Mouse (Mus musculus): ENCODE measurements at regions not wholly inside any gene's neighbourhood (a gene's known extent, or its start where the extent isn't known, plus 50 kb on each side); places are given as distances from the start of the nearest gene placed in this dataset.
"Not testable (repeated sequence)": the region's sequence is repeated elsewhere in the genome, so short reads cannot be mapped to it uniquely, and the experiment has no call there.

DNA sequence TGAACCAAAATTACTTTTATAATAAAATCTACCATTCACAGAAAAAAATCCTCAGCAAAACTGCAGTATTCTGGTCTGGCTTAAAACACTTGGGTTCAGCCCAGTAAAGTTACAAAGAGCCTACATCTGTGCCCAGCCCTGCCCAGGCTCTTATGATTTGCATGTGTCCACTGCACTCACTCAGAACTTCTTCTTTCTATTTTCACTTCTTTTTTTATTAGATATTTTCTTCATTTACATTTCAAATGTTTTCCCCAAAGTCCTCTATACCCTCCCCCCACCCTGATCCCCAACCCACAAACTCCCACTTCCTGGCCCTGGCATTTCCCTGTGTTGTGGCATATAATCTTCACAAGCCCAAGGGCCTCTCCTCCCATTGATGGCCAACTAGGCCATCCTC is 1442.4 kb upstream of the Tacstd2 start:
- CTCF ChIA-PET: no interaction called here

DNA sequence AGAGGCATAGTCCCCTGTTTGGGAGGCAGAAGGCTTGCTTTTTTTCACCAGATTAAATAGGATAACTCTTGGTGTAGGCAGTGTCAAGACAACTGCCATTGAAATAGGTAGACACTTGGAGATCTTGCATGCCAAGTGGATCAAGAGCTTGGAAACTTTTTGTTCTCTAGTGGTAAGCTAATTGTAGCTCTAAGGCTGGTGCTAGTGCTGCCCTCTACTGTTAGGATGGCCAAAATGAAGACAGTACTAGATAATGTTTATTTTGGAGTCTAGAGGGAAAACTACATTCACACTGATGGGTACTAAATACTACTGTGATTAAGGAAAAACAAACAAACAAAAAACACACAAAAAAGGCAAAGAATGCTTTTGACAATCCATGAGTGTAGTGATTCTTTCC is 1428.4 kb upstream of the Tacstd2 start:
- CTCF ChIA-PET: no interaction called here

DNA sequence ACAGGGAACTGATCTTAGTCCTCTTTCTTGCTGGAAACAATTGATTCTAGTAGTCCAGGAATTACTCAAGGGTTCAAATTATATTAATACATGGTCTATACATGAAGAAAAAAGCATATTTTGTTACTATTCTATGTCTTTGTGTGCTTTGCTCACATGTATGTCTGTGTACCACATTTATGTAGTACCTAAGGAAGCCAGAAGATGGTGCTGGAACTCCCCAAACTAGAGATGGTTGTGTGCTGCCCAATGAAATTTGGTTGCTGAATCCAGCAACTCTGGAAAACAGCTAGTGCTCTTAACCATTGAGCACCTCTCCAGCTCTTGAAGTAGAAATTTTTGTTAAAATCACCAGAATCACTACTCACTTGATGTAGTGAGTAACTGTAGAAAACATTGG is 1402.5 kb upstream of the Tacstd2 start:
- CTCF ChIA-PET: interaction anchor here (0.7 kb wide), 1 partner anchor 776 kb away, joined by 3 read pairs; no protein-coding TSS in a partner anchor

DNA sequence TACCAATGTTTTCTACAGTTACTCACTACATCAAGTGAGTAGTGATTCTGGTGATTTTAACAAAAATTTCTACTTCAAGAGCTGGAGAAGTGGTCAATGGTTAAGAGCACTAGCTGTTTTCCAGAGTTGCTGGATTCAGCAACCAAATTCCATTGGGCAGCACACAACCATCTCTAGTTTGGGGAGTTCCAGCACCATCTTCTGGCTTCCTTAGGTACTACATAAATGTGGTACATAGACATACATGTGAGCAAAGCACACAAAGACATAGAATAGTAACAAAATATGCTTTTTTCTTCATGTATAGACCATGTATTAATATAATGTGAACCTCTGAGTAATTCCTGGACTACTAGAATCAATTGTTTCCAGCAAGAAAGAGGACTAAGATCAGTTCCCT is 1396.3 kb upstream of the Tacstd2 start:
- CTCF ChIA-PET: not testable (repeated sequence)

DNA sequence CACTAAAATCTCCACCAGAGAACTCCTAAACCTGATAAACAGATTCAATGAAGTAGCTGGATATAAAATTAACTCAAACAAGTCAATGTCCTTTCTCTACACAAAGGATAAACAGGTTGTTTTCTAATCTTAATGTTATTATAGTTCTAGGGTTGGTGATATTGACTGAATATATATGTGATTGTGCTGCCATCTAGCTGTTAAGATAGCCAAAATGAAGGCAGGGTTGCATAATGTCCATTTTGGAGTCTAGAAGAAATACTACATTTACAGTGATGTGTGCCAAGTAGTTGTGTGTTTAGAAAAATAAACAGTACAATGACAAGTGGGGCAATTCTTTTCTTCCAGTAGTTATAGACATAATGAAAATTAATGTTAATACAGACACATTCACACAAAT is 1379.9 kb upstream of the Tacstd2 start:
- CTCF ChIA-PET: no interaction called here

DNA sequence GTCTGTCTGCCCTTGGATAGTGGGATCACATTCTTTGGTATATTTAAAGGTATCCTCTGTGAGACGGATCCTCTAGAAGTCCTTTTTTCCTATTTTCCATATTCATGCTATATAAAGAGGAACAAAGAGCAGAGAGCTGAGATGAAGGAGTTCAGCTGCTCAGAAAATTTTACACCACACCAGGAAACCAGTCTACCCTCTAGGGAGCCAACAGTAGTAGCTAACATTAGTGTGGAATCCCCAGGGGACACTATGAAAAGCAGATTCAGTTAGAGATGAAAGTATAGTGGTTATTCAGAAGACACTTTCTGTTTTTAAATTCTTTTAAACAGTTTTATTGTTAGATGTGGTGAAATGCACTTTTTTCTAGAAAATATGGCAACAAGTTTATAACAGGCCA is 1348.5 kb upstream of the Tacstd2 start:
- CTCF ChIA-PET: no interaction called here

DNA sequence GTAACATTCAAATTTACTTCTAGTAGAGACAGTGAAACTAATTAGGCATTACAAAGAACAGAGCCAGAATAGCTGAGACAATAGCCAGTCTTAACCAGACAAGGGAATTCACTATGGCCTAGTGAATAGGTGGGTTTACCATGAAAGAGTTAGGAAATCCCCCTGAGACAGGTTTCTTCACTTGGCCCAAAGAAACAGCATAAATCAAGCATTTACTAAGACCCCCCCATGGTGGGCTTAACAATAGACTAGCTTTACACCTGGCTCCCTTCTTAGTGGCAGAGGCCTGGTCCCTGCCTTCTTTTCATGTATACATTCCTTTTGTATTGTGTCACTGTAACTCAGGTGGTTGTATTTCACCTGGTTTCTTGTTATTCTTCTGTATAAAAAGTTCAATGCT is 1317.2 kb upstream of the Tacstd2 start:
- CTCF ChIA-PET: not testable (repeated sequence)

DNA sequence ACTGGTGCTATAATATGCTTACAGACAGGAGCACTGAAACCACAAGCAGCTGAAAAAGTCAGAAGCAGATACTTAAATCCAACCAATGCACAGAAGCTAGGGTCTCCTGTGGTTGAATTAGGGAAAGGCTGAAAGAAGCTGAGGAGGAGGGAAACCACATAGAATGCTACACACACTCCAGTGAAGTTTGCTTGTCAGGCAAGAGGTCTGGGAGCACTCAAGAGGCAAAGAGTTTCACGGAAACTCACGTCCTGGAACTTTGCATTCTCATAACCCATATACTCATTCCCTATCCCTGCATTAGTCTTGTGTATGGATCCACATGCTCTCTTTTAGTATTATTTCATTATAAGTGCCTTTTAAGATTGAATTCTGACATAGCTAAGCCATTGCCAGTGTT is 1316.7 kb upstream of the Tacstd2 start:
- CTCF ChIA-PET: no interaction called here

DNA sequence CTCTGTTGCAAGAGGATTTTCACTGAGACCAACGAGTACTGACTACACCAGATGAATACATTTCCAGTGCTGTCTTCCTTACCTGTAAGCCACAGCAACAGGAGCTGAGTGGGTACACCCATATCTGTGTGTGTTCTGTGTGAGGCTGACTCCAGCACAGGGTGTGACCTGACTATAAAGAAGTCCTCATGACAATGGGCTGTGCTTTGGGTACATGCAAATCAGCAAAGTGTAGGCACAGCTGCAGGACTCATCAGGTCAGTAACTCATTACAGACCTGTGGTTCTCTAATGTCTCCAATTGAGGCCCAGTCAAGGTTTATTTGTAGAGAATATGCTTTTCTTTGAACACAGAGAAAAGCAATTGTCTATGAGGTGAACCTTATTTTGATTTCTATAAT is 1299.6 kb upstream of the Tacstd2 start:
- CTCF ChIA-PET: interaction anchor here (0.7 kb wide), 1 partner anchor 1929 kb away, joined by 3 read pairs; no protein-coding TSS in a partner anchor

DNA sequence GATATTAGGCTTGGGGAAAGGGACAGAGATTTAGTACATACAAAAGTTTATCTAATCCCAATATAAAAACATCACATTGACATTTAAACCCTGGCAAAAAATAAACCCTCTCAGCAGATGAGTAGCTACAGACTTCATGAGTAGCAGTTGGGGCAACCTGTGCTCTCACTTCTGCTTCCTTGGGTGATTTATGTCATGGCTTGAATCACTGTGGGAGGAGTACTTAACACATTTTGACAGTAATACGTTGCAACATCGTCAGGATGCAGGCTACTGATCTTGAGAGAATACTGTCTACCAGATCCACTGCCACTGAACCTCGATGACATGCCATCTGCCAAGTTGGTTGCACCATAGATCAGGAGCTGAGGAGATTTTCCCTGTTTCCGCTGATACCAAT is 1299.0 kb upstream of the Tacstd2 start:
- CTCF ChIA-PET: no interaction called here

DNA sequence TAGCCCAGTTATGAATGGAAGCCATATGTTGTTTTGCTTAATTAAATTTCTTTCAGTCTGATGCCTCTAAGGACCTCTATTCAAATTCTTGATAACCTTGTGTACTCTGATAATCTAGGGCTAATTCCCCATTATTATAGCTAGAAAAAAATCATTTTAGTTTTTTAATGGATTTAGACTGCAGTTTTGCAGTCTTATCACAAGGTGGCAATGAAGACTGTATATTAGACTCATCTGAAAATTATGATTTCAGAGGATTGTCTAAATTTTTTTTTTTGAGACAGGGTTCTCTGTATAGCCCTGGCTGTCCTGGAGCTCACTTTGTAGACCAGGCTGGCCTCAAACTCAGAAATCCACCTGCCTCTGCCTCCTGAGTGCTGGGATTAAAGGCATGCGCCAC is 1292.9 kb upstream of the Tacstd2 start:
- CTCF ChIA-PET: not testable (repeated sequence)

DNA sequence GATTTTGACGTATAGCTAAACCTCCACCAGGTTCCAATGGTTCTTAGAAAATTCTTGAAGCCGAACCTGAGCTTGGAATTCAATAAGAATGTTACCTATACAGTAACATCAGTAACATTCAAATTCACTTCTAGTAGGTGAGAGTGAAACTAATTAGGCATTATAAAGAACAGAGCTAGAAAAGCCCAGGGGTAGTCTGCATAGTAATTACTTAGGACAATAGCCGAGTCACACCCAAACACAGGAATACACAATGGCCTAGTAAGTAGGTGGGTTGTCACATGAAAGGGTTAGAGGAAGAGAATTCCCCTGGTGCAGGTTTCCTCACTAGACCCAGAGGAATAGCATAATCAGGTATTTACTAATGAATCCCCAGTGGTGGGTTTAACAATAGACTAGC is 1277.8 kb upstream of the Tacstd2 start:
- CTCF ChIA-PET: no interaction called here

DNA sequence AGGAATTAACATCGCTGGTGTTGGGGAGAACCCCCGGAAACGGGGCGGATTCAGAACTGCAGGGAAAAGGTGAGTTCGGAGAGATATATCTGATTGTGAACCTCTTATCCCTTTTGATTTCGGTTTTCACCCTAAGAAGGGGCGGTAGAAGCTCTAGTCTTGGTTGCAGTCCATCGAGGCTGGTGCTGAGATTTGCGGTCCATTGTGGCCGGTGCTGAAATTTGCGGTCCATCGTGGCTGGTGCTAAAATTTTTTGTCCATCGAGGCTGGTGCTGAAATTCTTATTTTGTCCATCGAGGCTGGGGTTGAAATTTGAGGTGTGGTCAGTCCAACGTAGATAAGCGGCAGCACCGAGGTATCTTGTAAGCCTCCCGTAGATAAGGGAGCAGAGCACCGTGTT is 1263.6 kb upstream of the Tacstd2 start:
- CTCF ChIA-PET: not testable (repeated sequence)

DNA sequence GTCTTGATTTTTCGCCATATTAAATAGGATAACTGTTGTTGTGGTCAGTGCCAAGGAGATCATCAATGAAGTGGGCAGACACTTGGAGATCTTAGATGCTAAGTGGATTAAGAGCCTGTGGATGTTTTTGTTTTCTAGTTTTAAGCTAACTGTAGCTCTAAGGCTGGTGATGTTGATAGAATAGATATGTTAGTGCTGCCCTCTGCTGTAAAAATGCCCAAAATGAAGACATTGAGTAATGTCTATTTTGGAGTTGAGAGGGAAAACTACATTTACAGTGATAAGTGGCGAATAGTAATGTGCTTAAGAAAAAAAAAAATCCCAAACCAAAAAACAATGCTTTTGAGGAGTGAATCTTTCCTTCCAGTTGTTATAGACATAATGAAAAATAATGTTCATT is 1235.9 kb upstream of the Tacstd2 start:
- CTCF ChIA-PET: no interaction called here

DNA sequence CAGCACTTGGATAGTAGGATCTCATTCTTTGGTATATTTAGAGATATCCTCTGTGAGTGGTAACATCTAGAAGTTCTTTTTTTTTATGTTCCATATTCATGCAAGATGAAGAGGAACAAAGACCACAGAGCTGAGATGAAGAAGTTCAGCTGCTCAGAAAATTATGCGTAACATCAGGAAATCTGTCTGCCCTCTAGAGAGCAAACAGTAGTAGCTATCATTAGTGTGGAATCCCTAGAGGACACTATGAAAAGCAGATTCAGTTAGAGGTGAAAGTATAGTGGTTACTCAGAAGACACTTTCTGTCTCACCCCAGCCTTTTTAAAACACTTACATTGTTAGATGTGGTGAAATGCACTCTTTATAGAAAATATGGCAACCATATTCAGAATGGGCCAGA is 1214.9 kb upstream of the Tacstd2 start:
- CTCF ChIA-PET: no interaction called here

DNA sequence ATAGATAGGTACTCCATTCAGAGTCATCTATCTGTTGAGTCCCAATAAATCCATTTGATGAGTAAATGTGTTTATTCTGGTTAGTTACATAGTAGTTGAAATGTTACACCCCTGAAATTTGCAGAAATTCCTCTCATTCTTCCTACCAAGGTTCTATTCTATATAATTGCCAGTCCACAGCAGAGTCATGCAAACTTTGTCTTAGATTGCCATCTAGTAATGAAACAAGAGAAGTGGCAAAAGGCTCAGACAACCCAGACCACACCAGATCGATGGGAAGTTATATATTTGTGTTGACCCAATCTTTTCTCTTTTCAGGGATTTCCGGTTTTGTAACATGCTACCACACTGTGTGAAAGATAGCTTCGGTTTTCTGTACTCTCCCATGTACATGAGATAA is 1214.1 kb upstream of the Tacstd2 start:
- CTCF ChIA-PET: no interaction called here

DNA sequence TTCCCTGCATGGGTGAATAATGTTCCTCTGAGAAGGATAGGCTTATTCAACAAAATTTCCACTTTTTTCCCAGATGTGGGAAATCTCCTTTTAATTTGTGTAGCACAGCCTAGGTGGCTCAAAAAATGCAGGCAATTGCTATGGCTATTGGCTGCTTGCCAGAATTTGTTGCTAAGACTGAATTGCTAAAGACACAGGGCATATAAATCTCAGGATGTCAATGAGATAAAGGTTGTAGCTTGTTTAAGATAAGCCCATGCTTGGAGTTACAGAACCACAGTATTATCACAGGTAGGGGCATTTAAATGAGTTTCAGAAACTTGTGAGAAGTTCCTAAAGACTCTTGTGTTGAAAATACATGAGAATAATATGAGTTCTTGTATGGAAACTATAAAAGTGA is 1203.0 kb upstream of the Tacstd2 start:
- CTCF ChIA-PET: no interaction called here

DNA sequence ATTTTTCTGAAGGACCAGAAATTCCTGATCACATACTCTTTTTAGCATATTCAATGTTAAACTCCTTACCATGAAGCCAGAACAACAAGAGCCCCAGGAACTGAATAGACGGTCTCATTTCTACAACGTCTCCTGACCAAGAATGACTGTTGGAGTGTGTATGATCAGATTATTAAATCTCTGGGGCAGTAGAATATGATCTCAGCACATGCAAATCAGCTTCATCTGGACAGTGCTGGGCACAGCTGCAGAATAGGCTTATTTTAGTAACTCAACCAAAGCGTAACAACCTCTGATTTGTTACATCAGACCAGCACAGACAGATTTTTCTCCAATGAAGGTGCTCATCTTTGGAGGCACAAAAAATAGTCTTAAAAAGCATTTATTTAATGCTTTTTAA is 1201.1 kb upstream of the Tacstd2 start:
- CTCF ChIA-PET: no interaction called here

DNA sequence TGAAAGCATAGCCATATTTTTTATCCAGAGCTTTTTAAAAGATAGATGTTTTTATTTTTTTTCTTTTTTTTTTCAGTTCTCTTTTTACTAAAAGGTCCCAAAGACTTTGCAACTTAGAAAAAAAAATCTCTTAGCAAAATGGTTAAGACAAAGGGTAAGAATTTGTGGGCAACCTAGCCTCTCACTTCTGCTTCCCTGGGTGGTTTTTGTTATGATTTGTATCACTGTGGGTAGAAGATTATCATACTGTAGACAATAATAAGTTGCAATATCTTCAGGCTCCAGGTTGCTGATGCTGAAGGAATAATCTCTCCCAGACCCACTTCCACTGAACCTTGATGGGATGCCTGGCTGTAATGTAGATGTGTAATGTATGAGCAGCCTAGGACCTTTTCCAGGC is 1200.5 kb upstream of the Tacstd2 start:
- CTCF ChIA-PET: interaction anchor here (0.7 kb wide), 1 partner anchor 1336 kb away, joined by 3 read pairs; no protein-coding TSS in a partner anchor

DNA sequence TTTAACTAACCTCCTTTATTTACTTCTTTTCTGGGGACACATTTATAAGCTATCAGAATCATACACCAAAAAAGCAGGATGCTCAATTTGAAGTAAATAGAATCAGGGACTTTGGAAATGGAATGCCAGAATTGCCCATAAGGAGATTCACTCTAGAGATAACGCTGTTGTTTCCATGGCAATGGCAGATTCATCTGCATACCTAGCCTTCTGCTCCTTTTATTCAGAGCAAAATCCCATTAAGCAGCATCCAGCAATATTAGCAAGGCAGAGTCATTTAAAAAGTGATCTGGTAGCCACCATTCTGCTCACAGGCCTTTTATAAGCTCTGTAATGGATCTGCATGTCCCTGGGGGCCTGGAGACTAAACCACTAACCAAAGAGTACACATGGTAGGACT is 1175.5 kb upstream of the Tacstd2 start:
- CTCF ChIA-PET: not testable (repeated sequence)

DNA sequence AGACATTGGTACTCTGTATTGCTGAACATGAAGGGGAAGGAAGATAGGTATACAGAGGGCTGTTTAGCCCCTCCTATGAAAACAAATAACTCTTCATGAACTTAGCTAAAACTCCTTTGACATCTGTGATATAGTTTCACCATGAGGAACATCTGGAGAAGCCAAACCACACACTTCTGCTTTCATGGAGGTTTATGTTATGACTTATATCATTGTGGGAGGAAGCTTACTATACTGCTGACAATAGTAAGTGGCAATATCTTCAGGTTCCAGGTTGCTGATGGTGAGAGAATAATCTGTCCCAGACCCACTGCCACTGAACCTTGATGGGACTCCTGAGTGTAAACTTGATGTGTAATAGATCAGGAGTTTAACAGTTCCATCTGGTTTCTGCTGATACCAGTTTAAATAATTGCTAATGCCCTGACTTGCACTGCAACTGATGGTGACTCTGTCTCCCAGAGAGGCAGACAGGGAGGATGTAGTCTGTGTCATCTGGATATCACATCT is 1168.8 kb upstream of the Tacstd2 start:
- CTCF ChIA-PET: not testable (repeated sequence)

DNA sequence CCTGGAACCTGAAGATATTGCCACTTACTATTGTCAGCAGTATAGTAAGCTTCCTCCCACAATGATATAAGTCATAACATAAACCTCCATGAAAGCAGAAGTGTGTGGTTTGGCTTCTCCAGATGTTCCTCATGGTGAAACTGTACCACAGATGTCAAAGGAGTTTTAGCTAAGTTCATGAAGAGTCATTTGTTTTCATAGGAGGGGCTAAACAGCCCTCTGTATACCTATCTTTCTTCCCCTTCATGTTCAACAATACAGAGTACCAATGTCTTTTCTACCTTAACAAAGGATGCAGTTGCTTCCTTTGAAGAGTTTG is 1145.2 kb upstream of the Tacstd2 start:
- CTCF ChIA-PET: not testable (repeated sequence)

DNA sequence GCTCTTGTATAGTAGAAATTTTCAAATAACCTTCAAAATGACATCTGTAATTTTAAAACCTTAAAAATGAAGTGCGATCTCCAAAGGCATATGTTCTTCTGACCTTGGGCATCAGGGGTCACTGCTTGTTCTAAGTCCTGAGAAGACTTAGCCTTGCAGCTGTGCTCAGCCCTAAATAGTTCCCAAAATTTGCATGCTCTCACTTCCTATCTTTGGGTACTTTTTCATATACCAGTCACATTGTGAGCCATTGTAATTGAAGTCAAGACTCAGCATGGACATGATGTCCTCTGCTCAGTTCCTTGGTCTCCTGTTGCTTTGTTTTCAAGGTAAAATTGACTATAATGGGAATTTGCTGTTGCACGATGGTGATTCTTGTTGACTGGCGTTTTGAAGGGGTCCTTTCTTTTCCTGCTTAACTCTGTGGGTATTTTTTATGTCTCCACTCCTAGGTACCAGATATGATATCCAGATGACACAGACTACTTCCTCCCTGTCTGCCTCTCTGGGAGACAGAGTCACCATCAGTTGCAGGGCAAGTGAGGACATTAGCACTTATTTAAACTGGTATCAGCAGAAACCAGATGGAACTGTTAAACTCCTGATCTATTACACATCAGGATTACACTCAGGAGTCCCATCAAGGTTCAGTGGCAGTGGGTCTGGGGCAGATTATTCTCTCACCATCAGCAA is 1144.6 kb upstream of the Tacstd2 start:
- CTCF ChIA-PET: no interaction called here

DNA sequence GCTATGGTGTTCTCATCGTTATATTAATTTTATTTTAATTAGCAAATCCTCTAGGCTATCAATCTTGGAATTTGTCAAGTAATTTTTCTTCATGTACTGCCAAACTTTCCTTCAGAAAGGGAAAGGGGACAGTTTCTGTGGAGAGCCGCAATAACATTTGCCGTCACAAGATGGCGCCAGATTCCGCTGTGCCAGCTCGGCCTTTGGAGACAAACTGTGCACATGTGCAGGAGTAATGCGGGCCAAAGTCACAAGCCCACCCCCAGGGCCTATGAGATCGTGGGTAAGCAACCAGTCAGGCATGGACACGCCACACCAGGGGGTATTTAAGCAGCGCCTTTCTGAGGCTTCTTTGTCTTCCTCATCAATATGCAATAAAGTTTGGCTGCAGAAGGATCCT is 1132.8 kb upstream of the Tacstd2 start:
- CTCF ChIA-PET: not testable (repeated sequence)

DNA sequence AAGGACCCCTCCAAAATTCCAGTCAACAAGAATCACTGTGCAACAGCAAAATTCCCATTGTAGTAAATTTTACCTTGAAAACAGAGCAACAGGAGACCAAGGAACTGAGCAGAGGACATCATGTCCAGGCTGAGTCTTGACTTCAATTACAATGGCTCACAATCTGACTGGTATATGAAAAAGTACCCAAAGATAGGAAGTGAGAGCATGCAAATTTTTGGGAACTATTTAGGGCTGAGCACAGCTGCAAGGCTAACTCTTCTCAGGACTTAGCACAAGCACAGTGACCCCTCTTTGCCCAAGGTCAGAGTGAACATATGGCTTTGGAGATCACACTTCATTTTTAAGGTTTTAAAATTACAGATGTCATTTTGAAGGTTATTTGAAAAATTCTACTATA is 1096.7 kb upstream of the Tacstd2 start:
- CTCF ChIA-PET: not testable (repeated sequence)
